ENCODE assay signal across 23 mouse cellular contexts in the genomic region with DNA sequence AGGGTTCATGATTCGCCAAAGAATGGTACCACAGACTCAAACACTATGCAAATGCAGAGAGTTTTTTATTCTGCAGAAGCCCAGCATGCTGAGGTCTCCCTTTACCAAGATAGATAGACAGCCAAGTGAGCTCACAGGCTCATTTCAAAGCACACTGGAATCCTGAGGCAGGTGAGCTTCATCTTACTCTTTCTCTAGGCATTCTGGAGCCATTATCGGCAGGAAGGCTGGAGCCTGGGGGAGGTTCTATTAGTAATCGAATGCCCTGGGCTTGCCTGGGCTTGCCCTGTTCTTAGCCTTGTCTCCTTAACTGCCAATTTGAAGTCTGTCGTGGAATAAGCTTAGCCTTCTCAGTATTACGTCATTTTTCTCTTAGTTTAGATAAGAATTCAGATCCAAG.
"Had no signal": no experiment of that assay in that cellular context is flagged by ENCODE, and none has a peak within 500 bp of the region (broad histone marks: within the 10 kb centered on the region; RNA-seq: fewer than 3 reads in every experiment).

No protein-coding gene starts in this region.

- H3K4me3 ChIP-seq: heart, embryonic 13.5 days; heart, embryonic 15.5 days; hindbrain, embryonic 13.5 days; hindbrain, embryonic 15.5 days; intestine, embryonic 15.5 days; layer of hippocampus, adult 2 months; left cerebral cortex, adult 2 months; limb, embryonic 10.5 days; limb, embryonic 12.5 days; liver, embryonic 12.5 days had no signal

- ATAC-seq: inflammation-experienced regulatory T-cells, adult 6 months; liver, embryonic 12.5 days had no signal

- H3K36me3 ChIP-seq: heart, embryonic 13.5 days; heart, embryonic 15.5 days; hindbrain, embryonic 13.5 days; hindbrain, embryonic 15.5 days; intestine, embryonic 15.5 days; limb, embryonic 10.5 days; limb, embryonic 12.5 days; liver, embryonic 12.5 days had no signal

- H3K9me3 ChIP-seq: heart, embryonic 15.5 days; hindbrain, embryonic 15.5 days; intestine, embryonic 15.5 days; limb, embryonic 10.5 days; liver, embryonic 12.5 days had no signal

- H3K4me2 ChIP-seq: heart, embryonic 11.5 days; heart, embryonic 13.5 days; heart, embryonic 15.5 days; hindbrain, embryonic 13.5 days; hindbrain, embryonic 15.5 days; intestine, embryonic 15.5 days; limb, embryonic 12.5 days; liver, embryonic 12.5 days had no signal

- H3K4me1 ChIP-seq: heart, embryonic 13.5 days; heart, embryonic 15.5 days; hindbrain, embryonic 13.5 days; hindbrain, embryonic 15.5 days; intestine, embryonic 15.5 days; limb, embryonic 10.5 days; limb, embryonic 12.5 days; liver, embryonic 12.5 days had no signal

- H3K27me3 ChIP-seq: heart, embryonic 13.5 days; heart, embryonic 15.5 days; hindbrain, embryonic 13.5 days; hindbrain, embryonic 15.5 days; intestine, embryonic 15.5 days; limb, embryonic 12.5 days; liver, embryonic 12.5 days had no signal

- H3K9ac ChIP-seq: heart, embryonic 13.5 days; heart, embryonic 15.5 days; hindbrain, embryonic 13.5 days; hindbrain, embryonic 15.5 days; intestine, embryonic 15.5 days; limb, embryonic 12.5 days; liver, embryonic 12.5 days; liver, embryonic 14.5 days had no signal

- H3K27ac ChIP-seq: heart, embryonic 13.5 days; heart, embryonic 15.5 days; hindbrain, embryonic 13.5 days; hindbrain, embryonic 15.5 days; intestine, embryonic 15.5 days; layer of hippocampus, adult 2 months; left cerebral cortex, adult 2 months; limb, embryonic 10.5 days; limb, embryonic 12.5 days; liver, embryonic 12.5 days; liver, embryonic 14.5 days had no signal

- DNase-seq: gastrocnemius, postnatal 14 days; gastrocnemius, postnatal 36 days; heart, adult 18-20 months; heart, postnatal 14 days; heart, postnatal 36 days; kidney, adult 18-20 months; kidney, adult 8-10 months; kidney, postnatal 10 days; kidney, postnatal 25 days; kidney, postnatal 4 days had no signal
